Mouse (Mus musculus) cerebellum, adult 2 months (tissue): ENCODE data around the gene Ywhaq.

Experiments used
- CTCF ChIP-seq: fragments of 200-500 bp; IDR thresholded peaks from 2 replicates; pipeline ENCODE4 v1.5.1; 2011; ENCODE audit warnings: low read depth, mild to moderate bottlenecking, control low read depth, low read length, moderate library complexity, borderline replicate concordance; ENCODE audit not compliant: insufficient read depth
- POLR2A ChIP-seq: fragments of 200-500 bp; IDR thresholded peaks from 2 replicates; pipeline ENCODE4 v1.6.1; 2011; ENCODE audit warnings: low read length, control low read depth, borderline replicate concordance; ENCODE audit not compliant: insufficient read depth

DNA sequence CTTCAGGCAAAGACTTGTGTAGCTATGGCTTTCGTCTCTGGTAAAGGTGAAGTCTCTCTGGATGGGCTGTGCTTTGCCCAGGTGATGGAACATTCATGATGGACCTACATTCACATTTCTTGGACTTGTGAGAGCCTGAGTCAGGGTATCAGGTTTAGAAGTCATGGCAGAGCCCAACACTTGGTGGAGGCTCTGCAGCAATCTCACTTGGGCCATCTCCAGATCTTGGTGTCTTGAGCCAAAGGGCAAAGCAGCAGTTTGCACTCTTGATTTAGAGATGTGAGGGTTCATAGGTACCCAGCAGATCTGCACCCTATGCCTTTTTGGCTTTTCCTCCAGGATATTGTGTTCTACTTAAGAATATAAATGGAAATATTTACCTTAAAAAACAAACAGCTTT lies 38.6 kb upstream of the Ywhaq start:
- TF ChIP-seq POLR2A, result no peak
- TF ChIP-seq CTCF, result no peak
